ENCODE assay signal across 19 mouse cellular contexts in the genomic region with DNA sequence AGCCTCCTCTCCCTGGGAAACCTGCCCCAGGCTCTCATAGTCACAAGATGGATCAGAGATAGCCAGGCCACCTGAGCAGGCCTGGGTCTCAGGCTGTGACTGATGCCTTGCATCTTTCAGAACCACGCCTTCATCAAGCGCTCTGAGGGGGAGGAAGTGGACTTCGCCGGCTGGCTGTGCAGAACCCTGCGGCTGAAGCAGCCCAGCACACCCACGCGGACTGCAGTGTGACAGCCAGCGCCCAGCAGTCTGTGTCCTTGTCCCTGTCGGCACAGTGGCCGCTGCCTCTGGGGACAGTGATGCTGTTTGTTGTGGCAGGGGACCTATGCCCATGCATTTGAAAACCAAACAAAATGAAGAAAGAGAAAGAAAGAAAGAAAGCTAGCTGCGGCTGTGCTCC. TPM values are rescaled to one million over a fixed set of nuclear protein-coding genes. Genes with fewer than 3 reads are reported as not detected.
DNase-seq lines count a peak whose midpoint lies in the region; ATAC-seq and TF ChIP-seq lines count a peak whose summit lies in the region.
"Had no signal": no experiment of that assay in that cellular context is flagged by ENCODE, and none has a peak within 500 bp of the region (broad histone marks: within the 10 kb centered on the region; RNA-seq: fewer than 3 reads in every experiment).

No protein-coding gene starts in this region.

- H3K4me3 ChIP-seq in left cerebral cortex, adult 2 months: no peak overlapping the region
- H3K4me3 ChIP-seq: embryonic facial prominence, embryonic 12.5 days; gastrocnemius, adult 2 months; heart, embryonic 12.5 days; hindbrain, embryonic 15.5 days had no signal

- no peak for TF ChIP-seq CTCF in left cerebral cortex, adult 2 months (IDR thresholded peaks at IDR 0.05)

- intact Hi-C loops in left cerebral cortex, adult 2 months (cut with DNase I): no loop called here

- peak overlapping the region; percentile 64 for H3K27ac ChIP-seq in left cerebral cortex, adult 2 months
- H3K27ac ChIP-seq: embryonic facial prominence, embryonic 12.5 days; hindbrain, embryonic 15.5 days had no signal

- DNase-seq in adrenal gland, adult (ENCODE audit: inconsistent age in 2 of 2, low spot score in 1 of 2): peak; percentile 69 to 82
- no peak for DNase-seq in adrenal gland, adult 18-20 months (ENCODE audit: low spot score in 2 of 2)
- DNase-seq in frontal cortex, postnatal 25 days (ENCODE audit: low spot score in 2 of 2): no peak
- peak in 1 of 2 experiments; percentile 59 for DNase-seq in left cerebral cortex, adult 2 months (ENCODE audit: extremely low spot score in 1 of 2, low spot score in 2 of 2)
- no peak for DNase-seq in left cerebral cortex, adult 11 months (ENCODE audit: low spot score)
- peak; percentile 47 to 50 for DNase-seq in right cerebral cortex, adult 2 months (ENCODE audit: low spot score in 2 of 2)
- DNase-seq in right cerebral cortex, postnatal 4 days: no peak
- DNase-seq: B cell, adult 2 months; cerebellum, adult 11-12 months; cerebellum, adult 9-10 months; gastrocnemius, adult 2 months; gastrocnemius, postnatal 25 days had no signal

- peak; percentile 62 for ATAC-seq in frontal cortex, adult (ENCODE audit: low TSS enrichment)
- ATAC-seq: CD4-positive, CD25-positive, alpha-beta regulatory T cell, adult 4 months; forebrain, embryonic 16.5 days had no signal

RNA-seq across cellular contexts. Expression of a gene that starts 11.5 kb away (rescaled TPM):
- 10 to 100 TPM; 65.3 to 84.8 TPM for total RNA-seq in adrenal gland, adult 18-20 months (2021)
- total RNA-seq in left cerebral cortex, adult 2 months (2021): 100 to 1,000 TPM; 130 to 132 TPM

RNA-seq across cellular contexts. Expression of a gene that starts 17.8 kb away (rescaled TPM):
- total RNA-seq in adrenal gland, adult 18-20 months (2021): 100 to 1,000 TPM; 165 to 179 TPM
- total RNA-seq in left cerebral cortex, adult 2 months (2021): 100 to 1,000 TPM; 136 to 150 TPM

RNA-seq across cellular contexts. Expression of a gene that starts 24.8 kb away (rescaled TPM):
- 1 to 10 TPM in 1 of 2 experiments, under 1 TPM in 1; 0.93 to 1.3 TPM for total RNA-seq in adrenal gland, adult 18-20 months (2021)
- under 1 TPM; 0.25 to 0.33 TPM for total RNA-seq in left cerebral cortex, adult 2 months (2021)
- total RNA-seq: G1E; gastrocnemius, adult 2 months had no signal

RNA-seq across cellular contexts. Expression of a gene that starts 44.2 kb away (rescaled TPM):
- total RNA-seq in adrenal gland, adult 18-20 months (2021): 10 to 100 TPM; 27.3 to 29.7 TPM
- 10 to 100 TPM; 26.7 to 32.0 TPM for total RNA-seq in left cerebral cortex, adult 2 months (2021)

RNA-seq across cellular contexts. Expression of a gene that starts 52.9 kb away (rescaled TPM):
- 1,000 to 10,000 TPM; 1,443 to 1,598 TPM for total RNA-seq in adrenal gland, adult 18-20 months (2021)
- 100 to 1,000 TPM; 884 to 901 TPM for total RNA-seq in left cerebral cortex, adult 2 months (2021)

Comparison
In these comparisons a context has a peak if more than half of its experiments do, and no peak if none do; other contexts are left out.
1. DNase-seq: peak in adrenal gland, adult (2 of 2) and right cerebral cortex, adult 2 months (2 of 2); none in adrenal gland, adult 18-20 months (0 of 2), frontal cortex, postnatal 25 days (0 of 2), left cerebral cortex, adult 11 months (single experiment) and right cerebral cortex, postnatal 4 days (single experiment).